Mouse (Mus musculus): Measurements from ENCODE around the gene BC017158.

- TF ChIP-seq CTCF (IDR thresholded peaks at IDR 0.05) = no peak
- peak; percentile 22 for TF ChIP-seq EP300 (IDR thresholded peaks at IDR 0.05)
Observed at GRCm38 (mm10) chr7:128237593-128237926, 60.4 kb downstream of the BC017158 start.

Data from lung, postnatal 0 days (tissue).